Mouse (Mus musculus) skeletal muscle tissue, adult 2 months (tissue): Measurements from ENCODE around the gene Gm11733.

Experiments used
- DNase-seq: peaks from one replicate; pipeline ENCODE4 v3.0.0-alpha.2; 2012; ENCODE audit warnings: low read depth, low spot score

Gene Gm11733

DNA sequence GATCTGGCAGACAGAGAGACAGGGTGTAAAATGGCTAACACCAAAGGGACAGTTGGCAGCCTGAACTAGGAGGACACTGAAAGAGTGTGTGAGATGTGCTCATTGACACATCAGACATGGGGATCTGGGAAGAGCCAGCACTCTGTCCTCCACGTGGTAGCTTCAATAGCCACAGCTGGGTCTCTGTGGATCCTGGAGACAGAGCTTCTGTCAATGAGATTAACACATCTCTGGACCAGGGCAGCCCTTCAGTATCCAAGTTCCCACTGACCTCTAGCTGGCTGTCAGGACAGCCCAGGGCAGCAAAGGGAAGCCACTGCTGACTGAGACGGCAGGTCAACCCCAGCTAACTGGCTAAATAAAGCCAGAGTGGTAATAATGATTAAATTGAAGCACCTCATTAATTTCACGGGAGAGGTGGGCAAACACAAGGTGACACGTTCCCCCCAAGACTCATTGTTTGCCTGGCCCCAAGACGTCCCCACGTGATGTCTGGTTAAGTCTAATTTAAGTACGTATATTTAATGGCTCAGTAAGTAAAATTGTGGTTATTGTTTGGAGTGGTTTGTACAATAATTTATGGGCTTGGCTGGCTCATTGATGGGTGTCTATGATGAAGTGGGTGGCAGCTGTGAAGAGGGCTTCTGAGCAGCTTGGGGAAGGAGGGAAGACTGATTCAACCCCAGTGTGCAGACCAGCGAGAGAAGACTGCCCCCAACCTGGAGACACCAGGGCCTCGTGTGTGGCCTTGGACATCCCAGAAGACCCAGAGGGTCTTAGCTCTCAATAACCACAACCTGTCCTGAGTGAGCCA lies 51.5 kb downstream of the Gm11733 start:
- peak; percentile 65 for DNase-seq

GRCm38 (mm10) chr11:117536586-117536985 lies 52.4 kb downstream of the Gm11733 start:
- DNase-seq = peak; percentile 86
